Mouse (Mus musculus) layer of hippocampus, postnatal 36 days (tissue): ENCODE measurements around the gene Pcdh9. TPM values are rescaled to one million over a fixed set of nuclear protein-coding genes. Genes with fewer than 3 reads are reported as not detected.

Experiments used
- DNase-seq, 2 experiments: peaks; one replicate each; pipeline ENCODE4 v3.0.0; 2022
- total RNA-seq, 2 experiments: library from RNA; stranded (reverse); gene quantifications; 2 replicates each; pipeline ENCODE4 v1.2.3; 2021

The Pcdh9 gene
- total RNA-seq, 2 experiments from 2014 or later, result 158 to 180 TPM

DNA sequence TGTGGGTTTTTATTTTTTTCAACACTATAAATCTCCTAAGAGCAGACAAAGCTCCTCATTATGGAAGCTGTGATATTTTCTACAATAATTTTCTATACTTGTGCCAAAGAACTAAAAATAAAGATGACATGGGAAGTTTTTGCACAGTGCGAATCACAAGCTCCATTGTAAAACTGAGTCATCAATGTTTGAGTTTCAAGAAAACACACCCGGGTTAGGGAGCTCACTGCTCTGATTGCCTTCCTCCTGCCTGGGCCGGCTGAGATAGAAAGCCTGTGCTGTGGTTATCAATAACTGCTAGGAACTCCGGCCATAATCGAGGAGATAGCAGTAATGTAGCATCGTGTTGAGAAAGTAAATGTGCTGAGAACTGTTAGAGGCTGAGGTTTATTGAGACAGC lies 344.9 kb downstream of the Pcdh9 start:
- DNase-seq, result no peak

DNA sequence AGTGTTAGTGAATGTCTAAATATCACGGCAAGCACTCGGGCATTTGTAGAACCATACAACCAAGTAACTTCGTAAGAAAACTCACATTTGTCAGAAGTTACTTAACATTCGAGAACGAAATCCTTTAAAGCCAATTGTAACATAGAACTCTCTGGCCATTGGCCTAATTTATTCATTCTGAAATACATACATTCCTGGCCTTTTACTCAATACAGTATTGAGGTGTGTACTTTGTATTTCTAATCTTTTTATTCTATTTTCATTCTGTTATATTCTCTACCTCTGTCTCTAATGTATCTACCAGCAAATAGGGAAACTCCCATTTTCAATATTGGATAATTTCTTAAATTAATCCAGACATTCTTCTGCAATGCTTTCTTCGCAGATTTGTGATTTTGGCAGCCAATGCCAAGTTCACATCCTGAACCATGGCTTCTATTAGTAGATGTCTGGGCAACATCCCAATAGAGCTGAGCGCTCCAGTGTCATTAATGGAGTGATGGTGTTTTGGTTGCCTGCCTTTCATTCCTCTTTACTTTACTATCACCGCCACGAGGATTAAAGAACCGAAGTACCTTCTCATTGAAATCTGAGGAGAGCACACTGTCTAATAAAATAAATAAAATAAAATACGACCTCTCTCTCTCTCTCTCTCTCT lies 346.4 kb downstream of the Pcdh9 start:
- DNase-seq, result no peak

DNA sequence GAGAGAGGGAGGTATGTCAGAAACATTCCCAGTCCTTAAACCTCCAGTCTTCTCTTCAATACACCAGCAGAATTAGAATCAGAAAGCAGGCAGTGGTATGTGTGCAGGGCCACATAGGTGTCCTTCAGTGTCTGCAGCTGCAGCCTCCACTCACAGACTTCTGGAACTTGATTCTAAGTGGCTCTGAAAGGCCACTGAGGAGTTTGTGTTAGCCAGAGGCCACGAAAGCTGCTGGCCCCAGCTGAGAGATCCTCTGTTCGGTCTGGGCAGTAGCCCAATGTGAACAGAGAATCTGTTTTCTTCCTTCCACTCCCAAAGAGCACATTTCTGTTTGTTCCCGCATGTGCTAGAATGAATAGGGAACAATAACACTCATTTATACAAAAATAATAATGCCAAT lies 346.9 kb downstream of the Pcdh9 start:
- DNase-seq, result peak; percentile 58 to 63

DNA sequence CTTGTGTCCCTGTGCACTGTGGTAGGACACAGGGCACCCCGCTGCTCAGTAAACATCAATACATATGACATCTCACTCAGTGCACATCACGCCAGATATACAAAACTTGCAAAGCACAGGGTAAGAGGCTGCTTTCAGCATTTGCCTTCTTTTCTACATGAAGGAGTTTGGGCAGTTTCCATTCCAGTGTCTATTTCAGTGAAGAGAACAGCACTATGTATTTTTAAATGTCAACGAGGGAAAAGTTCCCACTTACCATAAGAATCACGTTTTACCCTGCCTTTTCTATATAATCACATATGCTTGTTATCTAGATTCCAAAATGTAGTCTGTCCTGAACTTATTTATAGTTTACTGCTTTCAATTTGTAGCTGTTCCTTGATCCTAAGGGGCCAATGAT lies 355.6 kb downstream of the Pcdh9 start:
- no peak for DNase-seq

DNA sequence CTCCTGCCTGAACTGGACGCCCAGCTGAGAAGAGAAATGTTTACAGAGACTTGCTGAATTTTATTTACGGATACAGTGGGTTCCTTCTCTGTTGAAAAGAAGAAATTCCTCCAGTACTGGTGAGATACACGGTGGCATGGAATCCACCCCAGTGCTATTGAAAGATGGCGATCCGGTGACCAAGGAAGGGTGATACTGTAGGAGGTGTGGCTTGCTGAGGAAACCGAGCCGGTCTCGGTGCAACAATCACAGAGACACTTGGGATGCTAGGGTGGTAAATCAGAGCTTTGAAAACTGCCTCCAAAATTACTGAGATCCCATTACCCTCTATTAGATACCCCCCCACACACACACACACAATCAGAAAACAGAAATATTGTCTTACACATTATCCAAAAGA lies 367.0 kb downstream of the Pcdh9 start:
- no peak for DNase-seq

DNA sequence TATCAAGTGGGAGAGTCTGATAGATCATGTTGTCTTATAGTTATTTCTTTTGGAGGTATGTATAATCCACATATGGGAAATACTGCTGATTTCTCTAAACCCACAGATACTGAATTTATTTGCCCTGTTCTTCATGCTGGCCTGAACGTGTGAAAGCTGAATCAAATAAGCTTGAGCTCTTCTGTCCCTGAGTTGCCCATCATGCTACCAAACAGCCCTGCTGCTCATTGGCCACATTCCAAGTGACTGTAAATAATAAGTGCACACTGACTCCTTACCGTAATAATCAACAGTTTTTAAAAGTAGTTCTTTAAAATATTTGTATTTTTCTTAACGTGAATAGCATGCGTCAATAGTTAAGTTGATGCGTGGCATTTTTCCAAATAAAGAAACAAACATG lies 370.3 kb downstream of the Pcdh9 start:
- no peak for DNase-seq

DNA sequence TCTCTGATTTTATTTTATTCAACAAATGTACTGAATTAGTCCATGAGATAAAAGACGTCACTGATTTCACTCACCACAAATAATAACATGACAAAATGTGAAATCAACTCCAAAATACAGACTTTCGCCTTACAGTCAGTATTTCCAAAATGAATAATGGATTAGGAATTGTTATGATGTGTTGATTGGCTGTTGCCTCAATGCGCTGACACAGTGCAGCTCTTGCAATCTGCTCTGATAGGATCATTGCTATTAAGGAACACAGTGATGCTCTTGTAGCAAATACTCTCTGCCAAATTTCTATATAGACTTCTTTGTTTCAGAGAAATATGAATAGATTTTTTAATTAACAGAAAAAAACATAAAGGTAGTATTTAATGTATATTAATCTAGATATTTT lies 373.8 kb downstream of the Pcdh9 start:
- no peak for DNase-seq

DNA sequence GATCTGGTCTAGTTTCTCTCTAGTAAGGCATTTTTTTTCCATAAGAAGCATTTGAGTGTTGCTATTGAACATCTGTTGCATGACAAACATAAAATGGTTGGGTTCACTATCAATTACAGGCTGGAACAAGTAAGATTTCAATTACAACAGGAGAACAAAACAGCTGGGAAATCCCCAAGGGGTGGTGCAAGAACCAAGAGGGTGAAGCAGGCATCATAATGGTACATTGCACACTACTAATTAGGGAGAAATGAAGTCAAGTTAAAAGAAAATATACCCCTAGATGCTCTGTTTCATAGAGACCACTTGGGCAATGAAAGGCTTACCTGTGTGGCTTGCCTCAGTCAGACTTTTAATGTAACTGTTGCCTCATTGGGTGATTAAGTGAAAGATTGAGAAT lies 384.4 kb downstream of the Pcdh9 start:
- no peak for DNase-seq

DNA sequence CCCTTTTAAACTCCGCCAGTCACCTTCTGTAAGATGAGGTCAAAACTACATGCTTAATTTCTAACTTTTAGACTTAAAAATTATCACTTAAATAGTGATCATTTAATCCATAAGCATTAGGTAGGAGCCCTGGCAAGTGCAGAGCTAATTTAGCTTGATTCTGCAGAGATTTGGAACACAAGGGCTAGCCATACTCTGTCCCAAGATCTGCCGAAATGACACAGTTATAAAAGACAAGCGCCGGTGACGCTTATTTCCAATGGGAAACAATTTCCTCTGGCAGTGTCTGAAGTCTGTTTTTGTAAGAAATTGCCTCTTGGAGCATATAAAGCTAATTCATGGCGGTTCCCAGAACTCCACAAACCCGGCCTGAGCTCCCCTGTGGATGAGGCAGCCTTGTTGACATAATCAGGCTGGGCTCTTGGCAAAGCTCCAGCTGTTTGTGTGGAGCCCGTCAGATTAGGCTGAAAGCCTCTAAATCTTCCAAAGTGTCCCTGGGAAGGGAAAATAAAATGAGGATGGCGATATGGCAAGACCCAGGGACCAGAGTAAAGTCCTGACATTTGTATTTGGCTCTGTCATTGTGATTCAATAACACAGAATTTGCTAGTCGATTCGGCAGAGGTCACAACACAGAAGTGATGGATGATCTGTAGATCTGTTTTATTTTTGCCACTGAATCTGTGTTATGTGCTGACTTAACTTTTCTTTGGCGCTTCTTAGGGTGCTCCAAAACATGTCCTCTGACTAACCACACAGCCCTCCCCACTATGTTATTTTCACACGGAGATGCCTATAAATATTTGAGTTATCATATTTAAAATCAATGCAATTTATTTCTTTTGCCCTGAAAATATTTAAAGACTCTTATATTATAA lies 391.4 kb downstream of the Pcdh9 start:
- DNase-seq, result peak; percentile 38 to 53

DNA sequence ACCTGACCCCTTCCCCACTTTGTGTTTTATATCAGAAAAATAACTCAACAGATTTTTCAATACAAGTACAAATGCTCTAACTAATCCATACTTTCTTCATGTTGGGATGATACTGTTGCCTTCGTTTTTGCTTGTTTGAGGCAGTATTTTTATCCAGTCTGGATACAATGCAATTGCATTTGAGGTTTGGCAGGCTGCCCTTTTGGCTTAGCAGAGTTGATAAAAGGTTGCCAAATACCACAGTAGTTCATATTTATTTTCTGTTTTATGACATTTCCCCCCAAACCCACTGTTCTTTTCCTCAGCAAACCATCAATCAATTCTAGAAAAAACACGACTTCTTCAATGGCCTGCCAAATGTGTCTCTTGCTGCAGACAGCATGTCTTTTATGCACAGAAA lies 415.5 kb downstream of the Pcdh9 start:
- DNase-seq, result peak in 1 of 2 experiments; percentile 18

DNA sequence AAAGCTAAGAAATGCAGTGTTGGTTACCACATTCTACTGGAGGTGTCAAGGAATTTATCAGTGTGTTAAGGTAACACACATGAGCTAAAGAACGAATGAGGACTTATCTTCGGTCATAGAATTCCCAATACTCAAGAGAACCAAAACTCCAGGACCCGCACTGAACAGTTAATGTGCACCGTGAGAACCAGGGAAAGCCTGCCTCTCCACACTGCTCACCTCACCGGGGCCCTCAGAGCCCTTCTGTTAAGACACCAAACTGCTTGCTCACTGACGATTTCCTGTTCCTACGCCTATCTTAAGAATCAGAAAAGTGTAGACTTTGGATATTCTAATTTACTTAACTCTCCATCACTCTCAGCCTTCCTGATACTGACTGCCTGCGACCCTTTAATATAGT lies 418.0 kb downstream of the Pcdh9 start:
- DNase-seq, result no peak

DNA sequence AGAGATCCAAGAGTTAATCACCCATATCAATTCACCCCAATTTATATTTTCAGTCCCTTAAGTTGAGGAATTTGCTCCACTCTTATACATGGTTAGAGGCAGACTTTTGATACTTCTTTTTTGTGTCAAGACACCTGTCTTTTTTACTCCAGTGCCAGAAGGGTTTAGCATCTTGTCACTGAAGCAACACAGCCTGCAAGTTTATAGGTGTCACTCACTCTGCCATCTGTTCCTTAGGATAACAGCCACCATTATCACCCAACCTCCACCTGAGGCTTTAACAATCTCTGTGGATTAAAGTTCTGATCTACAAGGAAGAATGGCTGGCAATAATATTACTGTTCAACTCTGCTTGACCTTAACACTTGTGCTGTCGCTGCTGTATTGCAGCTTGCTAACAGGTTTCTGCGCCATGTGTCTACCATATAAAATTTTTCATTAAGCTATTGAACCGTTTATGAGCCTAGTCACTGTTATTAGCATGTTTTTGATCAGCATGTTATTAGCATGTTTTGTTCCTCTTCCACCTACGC lies 427.1 kb downstream of the Pcdh9 start:
- no peak for DNase-seq

DNA sequence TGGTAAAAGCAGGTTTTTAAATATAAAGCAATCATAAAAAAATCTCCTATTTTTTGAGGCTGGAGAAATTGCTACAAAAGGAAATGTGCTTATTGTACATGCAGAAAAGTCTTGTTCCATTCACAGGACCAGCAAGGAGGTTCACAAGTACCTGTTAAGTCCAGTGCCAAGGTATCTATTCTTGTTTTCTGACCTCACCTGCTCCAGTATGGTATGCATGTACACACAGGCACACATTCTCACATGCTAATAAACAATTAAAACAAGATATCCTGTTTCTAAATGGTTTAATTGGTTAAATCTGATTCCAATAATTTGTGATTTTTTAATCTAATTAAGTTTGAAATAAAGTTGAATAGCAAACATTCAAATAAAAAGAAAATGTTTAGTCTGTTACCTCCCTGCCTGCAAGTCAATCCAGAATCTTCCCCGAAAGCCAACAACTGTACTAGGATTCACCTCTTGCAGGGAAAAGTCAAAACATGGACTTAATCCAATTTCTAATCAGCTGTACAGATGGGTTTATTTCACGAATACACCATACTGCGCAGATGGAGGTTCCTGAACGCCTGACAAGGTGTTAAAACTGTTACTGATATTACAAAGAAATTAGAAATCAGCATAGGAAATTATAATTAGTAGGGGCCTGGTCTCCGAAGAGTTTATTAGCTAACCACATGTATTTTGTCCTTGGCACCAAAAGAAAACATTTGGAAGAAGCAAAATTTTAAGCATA lies 439.4 kb downstream of the Pcdh9 start:
- no peak for DNase-seq

DNA sequence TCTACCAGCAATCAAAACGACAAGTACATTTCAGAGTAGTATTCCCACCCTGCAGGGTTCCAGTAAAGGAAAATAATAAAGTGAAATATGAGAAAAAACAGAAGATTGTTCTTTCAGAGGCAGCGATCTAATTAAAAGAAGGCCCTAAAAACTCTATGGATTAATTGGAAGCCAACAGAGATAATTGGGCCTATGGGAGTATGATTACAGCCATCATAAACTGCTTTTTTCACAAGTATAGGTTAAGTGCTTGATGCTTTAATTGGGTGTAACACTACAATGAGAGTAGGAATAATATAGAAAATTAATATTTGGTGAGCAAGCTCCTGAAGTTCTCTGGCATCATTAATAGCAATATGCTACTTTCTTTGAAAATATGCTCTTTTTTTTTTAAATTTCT lies 448.6 kb downstream of the Pcdh9 start:
- no peak for DNase-seq

DNA sequence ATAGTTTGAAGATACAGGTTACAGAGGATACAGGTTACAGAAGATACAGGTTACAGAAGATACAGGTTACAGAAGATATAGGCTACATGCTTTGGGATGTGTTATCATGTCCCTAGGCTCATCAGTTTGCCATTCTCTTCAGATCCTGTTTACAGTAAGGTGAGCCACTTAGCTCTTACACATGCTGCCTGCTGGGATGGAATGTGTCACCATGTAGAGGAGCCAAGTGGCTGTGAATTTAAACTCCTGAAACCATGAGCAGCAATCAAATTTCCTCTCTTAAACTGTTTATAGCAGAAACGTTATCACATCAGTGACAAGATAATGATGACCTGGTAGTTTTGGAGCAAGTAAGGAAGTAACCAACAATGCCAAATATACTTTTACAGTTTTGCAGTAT lies 453.3 kb downstream of the Pcdh9 start:
- DNase-seq, result no peak

DNA sequence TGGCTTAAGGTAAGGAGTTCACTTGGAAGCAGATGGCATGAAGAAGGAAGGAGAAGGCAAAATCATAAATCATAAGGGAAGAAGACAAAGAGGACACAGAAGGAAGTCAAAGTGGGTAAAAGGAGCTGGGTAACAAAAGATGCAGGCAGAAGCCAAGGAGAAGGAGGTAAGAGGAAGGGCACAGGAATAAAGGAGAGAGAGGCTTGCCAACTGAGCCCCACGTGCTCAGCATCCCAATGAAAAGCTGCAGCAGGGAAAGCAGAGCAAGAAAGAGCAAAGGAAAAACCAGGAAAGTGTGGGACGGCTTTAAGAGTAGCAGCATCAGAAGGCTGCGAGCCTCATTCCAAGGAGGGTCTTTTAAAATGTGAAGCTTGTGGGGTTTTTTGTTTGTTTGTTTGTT lies 473.7 kb downstream of the Pcdh9 start:
- DNase-seq, result peak; percentile 38 to 40

DNA sequence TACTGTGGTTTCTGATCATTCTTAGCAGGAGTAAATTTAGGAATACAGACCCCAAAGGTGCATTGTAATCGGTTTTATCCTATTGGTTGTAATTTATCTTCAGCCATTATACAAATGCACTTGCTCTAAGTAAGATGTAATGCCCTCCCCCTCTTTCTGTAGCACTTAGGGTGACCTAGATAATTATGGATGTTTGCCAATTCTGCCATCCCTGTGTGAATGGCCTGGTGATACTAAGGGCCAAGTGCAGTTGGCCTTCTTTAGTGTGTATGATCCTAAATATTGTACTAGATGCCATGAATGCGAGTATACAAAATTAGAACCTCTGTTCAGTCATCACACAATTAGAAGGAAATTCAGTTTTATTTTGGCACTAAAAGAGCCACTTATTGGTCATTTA lies 475.0 kb downstream of the Pcdh9 start:
- no peak for DNase-seq

DNA sequence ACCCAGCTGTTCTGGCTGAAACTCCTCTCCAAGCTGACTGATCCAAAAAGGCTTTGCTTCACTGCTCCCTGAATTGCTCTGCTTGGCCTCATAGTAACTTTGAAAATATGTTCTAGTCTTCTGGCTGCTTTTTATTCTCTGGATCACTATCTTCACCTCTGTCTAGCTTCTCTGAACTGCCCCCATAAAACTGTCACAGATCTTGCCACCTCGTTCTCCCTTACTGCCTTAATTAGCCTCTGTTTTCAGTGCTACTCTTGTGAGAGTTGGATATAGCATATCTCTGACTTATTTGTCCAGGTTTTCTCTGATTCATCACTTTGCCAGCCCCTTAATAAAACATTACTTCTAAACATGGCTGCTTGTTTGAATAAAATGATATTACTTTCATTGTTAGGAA lies 481.2 kb downstream of the Pcdh9 start:
- DNase-seq, result no peak

DNA sequence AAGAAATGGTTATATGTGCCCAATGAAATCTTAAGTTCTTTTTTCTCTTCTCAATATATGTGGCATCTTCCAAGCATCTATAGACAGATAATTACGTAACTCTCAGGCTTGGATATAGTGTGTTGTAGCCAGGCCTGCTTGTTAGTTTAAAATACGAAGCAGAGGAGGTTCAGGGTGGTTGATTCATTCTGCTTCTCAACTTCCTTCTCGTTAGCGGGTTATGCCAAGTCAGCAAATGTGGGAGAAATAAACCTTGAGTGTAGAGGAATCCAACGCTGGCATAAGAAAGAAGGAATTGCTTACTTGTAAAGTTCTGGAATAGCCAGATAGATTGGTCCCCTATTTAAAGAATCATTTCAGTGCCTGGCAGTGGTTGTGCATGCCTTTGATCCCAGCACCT lies 482.7 kb downstream of the Pcdh9 start:
- DNase-seq, result no peak

DNA sequence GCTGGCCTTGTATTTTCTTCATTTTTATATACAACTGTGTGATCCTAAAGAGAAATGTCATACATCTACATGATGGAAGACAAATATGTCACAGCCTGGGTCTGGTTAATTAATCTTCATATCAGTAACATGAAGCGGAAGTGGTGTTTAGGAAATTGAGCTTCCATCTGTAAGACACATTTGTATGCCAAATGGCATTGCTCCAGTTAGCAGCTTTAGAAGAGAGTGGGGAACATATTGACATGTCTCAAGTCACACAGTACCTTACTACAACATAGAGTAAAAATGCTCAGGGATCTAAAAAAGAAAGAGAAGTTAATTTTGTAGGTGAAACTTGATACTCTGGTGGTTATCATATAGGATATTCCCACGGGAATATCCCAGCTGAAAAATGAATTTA lies 505.4 kb downstream of the Pcdh9 start:
- no peak for DNase-seq

DNA sequence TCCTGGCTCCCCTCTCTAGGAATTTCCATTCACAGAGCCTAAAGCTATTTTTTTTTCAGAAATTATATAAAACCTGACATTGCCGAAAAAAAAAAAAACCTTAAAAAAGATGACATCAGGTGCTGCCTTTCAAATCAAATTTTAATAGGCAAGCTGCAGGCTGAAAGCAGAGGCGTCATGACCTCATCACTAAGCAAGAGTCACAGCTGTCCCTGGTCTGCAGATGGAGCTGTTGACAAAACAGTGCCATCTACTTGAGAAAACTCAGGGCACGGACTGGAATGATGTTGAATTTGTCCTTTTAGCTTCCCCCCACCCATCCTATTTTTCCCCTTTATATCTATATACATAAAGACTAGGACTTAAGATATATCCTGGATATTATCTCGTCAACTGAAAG lies 509.3 kb downstream of the Pcdh9 start:
- no peak for DNase-seq

DNA sequence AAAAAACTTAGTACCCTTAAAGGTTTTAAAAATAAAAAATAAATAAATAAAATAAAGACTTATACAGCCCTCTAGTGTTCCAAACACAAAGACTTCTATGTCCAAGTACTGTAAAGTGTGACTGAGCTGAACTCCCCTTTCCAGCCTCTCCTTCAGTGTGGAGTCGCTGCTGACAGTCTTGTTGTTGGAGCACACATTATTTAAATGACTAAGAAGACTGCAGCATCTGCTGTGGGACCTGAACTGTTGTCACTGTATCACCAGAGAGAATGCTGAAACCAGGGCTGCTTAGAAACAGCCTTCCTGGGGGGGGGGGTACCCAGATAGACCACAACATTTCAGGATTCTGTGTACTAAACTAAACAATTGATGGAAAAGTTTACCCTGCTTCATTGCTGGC lies 509.7 kb downstream of the Pcdh9 start:
- no peak for DNase-seq

DNA sequence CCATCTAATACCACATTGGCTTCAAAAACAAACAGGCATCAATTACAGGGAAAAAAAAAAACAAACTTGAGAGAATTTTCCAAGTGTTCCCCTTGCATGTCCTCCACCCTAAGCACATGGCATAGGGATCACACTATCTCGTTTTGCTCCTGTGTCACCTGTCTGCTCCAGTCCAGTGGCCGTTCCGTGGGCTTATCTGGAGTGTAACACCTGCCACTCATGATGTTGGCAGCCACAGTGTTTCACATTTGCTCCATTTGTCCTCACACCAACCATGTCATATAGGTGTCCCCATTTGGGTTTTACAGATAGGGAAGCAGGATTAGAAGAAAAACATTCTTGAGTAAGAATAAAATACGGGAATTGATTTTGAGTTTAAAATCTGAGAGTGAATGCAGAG lies 514.3 kb downstream of the Pcdh9 start:
- DNase-seq, result no peak
